Mouse (Mus musculus): ENCODE data around the gene Lrrc74a.

GRCm38 (mm10) chr12:86794331-86794730 is 60.2 kb downstream of the Lrrc74a start:
- TF ChIP-seq CTCF (IDR thresholded peaks at IDR 0.05; ENCODE audit: low read depth, low read length) = no peak
- no peak for TF ChIP-seq TAL1 (conservative IDR thresholded peaks at IDR 0.05; ENCODE audit: low read depth, low read length)
- TF ChIP-seq GATA1 (IDR thresholded peaks at IDR 0.05; ENCODE audit: borderline replicate concordance, low read length) = no peak
- TF ChIP-seq POLR2AphosphoS5 (IDR thresholded peaks at IDR 0.05; ENCODE audit: insufficient replicate concordance, low read depth, low read length) = no peak
- no peak for TF ChIP-seq GATA2 (IDR thresholded peaks at IDR 0.05; ENCODE audit: borderline replicate concordance, low read depth, low read length)
